Mouse (Mus musculus) small intestine, adult 2 months (tissue): ENCODE measurements around the gene Naglu.

ENCODE experiments used
- CTCF ChIP-seq: fragments of 200-500 bp; IDR thresholded peaks from 2 replicates; pipeline ENCODE4 v1.5.1; 2012; ENCODE audit warnings: low read depth, mild to moderate bottlenecking, control low read depth, inconsistent platforms, low read length, moderate library complexity, mixed read lengths; ENCODE audit not compliant: insufficient replicate concordance, insufficient read length; ENCODE audit errors: extremely low read depth
- POLR2A ChIP-seq: fragments of 200-500 bp; IDR thresholded peaks from 2 replicates; pipeline ENCODE4 v1.6.1; 2012; ENCODE audit warnings: low read depth, mild to moderate bottlenecking, control low read depth, inconsistent platforms, low read length, moderate library complexity

DNA sequence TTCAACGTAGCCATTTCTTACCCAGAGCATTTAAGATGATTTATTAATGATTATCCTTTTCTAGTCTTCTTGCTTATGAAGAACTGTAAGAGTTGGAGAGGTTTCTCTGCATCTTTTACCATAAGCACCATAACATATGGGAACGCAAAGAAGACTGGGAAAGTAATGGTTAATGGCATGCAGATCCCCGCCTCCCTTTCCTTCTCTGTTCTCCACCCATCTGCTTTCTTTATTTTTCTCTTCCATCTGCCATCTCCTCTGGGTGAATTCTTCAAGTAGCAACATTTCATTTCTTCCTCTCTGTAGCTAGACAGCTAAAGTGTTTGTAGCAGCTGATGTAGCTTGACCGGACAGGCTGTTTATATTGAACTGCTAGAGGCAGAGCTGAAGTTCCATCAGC, 45.8 kb upstream of the Naglu start:
- TF ChIP-seq CTCF (no peak), POLR2A (no peak)
